Mouse (Mus musculus): Measurements from ENCODE around the gene Mall. TPM values are rescaled to one million over a fixed set of nuclear protein-coding genes. Genes with fewer than 3 reads are reported as not detected.

Gene Mall
- polyA plus RNA-seq, 1 experiment, result 28.6 TPM

DNA sequence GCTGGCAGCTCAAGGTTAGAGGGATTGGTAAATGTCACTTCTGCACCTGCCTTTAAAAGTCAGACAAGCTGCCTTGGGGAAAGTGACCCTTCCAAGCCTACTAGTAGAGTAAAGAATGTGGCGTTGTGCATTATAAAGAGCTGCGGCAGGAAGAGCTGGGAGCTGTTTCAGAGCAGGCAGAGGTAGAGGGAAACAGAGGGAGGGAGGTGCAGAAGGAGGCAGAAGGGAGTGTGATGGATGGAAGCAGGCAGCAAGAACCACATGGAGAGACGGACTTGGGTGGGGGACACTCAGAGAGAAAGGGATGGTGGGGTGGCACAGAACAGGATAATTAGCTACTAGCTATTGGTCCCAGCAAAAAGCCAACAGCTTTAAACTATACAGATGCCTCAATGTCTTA, 21.7 kb downstream of the Mall start:
- Histone ChIP-seq H3K4me3 (replicated peaks; ENCODE audit: extremely low read depth, low read depth, low read length) (no peak overlapping the region), H3K4me1 (ENCODE audit: control insufficient read depth, insufficient read depth, low read length) (no peaks in the 10 kb centered on the region)
- TF ChIP-seq CTCF (IDR thresholded peaks at IDR 0.05; ENCODE audit: insufficient read depth, low read length), result no peak
- no peak for TF ChIP-seq POLR2A (IDR thresholded peaks at IDR 0.05; ENCODE audit: borderline replicate concordance, extremely low read depth, low read depth, low read length)
- WGBS, result 62% methylated on average over 3 of the region's 3 CpGs
- DNase-seq, result no peak

DNA sequence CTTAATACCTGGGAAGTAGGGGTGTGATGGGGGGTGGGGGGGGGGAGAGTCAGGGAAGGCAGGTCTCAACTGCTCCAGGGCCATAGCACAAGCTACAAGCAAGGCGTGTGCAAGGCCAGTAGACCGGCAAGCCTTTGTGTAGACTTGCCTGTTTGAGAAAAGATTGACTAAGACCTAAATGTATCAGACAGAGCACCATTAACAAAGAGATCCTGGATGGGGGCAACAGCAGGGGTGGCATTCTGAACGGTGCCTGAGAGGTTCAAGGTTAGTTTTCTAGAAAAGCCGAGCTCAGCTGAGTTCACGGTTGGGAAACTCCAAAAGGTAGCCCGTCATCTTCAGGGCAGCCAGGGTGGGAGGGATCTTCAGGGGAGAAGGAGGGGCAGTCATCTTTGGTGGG, 24.5 kb downstream of the Mall start:
- TF ChIP-seq CTCF (IDR thresholded peaks at IDR 0.05; ENCODE audit: insufficient read depth, low read length), result no peak
- TF ChIP-seq POLR2A (IDR thresholded peaks at IDR 0.05; ENCODE audit: borderline replicate concordance, extremely low read depth, low read depth, low read length), result no peak
- no peak for DNase-seq
- WGBS, result 84% methylated on average over 6 of the region's 6 CpGs
- no peaks in the 10 kb centered on the region for H3K4me1 ChIP-seq (ENCODE audit: control insufficient read depth, insufficient read depth, low read length)
- no peak overlapping the region for H3K4me3 ChIP-seq (replicated peaks; ENCODE audit: extremely low read depth, low read depth, low read length)

DNA sequence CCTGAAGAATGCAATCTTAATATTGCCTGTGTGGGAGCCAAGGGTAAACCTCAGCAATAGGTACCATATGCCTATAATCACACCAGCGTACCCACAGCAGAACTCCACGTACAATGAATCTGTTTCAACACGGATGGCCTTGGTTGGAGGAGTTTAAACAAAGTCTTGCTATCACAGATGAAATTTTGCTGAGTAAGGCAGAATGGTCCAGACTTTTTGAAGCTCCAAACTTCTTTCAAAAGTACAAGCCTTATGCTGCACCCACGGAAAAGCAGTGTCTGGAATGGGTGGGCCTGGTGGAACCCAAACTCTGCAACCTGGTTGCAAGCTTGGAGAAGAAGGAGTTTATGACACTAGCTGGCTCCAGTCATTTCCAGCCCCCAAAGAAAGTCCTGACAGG, 40.5 kb downstream of the Mall start:
- DNase-seq, result no peak
- H3K4me1 ChIP-seq (ENCODE audit: control insufficient read depth, insufficient read depth, low read length), result no peaks in the 10 kb centered on the region
- WGBS, result 85% methylated on average over 4 of the region's 4 CpGs
- no peak for TF ChIP-seq CTCF (IDR thresholded peaks at IDR 0.05; ENCODE audit: insufficient read depth, low read length)
- TF ChIP-seq POLR2A (IDR thresholded peaks at IDR 0.05; ENCODE audit: borderline replicate concordance, extremely low read depth, low read depth, low read length), result no peak
- H3K4me3 ChIP-seq (replicated peaks; ENCODE audit: extremely low read depth, low read depth, low read length), result no peak overlapping the region

DNA sequence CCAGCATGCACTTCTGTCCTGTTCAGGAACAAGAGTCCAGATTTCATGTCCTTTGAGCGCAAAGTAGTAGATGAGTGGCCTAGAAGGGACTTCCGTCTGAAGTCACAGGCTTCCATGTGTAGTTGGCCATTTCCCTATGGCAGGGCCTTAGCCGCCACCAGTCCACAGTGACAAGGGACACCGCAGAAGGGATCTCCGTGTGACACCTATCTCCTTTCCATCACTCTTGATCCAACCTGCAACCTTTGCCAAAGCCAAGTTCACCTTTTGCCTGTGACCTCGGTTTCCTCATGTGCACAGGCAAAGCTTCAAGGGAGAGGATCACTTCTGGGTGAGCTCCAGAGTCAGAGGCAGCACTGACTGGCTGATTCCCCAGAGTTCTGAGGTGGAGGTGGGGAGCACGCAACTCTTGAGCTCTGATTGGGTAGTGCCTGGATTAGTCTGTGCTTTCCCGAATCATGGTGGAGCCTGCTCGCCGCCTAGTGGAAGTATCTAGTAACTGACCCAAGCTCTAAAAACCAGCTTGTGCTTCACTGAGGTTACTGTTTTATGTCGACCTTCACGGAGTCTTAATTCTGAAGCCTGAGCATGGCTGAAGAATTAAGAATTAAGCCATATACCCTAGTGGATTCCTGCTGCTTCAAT, 45.9 kb downstream of the Mall start:
- WGBS, result 35% methylated on average over 12 of the region's 12 CpGs

DNA sequence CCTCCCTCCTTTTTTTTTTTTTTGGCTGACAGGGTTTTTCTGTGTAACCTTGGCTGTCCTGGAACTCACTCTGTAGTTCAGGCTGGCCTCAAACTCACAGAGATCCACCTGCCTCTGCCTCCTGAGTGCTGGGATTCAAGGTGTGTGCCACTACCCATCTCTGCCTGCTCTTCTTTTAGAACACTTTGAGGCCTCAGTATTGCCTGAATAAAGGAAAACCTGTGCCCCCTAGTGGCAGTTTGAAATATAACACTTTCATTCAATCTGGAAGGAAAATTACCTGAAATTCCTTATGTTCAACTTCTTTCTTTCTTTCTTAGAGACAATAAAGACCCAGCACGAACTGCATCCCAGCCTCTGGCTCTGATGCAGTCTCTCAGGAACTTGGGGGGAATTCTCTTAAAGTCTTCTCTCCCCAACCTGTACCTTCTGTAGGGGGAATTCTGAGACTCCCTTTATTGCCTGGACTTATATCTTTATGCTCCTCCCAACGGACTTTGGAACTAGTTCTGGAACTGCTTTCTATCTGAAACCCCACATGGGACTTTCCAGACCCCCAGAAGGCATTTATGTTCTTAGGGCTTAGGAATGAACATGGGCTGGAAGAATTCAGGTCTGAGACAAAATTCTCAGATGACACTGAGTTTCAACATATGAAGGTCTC, 61.8 kb downstream of the Mall start:
- WGBS, result 18% methylated on average over 2 of the region's 2 CpGs
- no peaks in the 10 kb centered on the region for H3K4me1 ChIP-seq (ENCODE audit: control insufficient read depth, insufficient read depth, low read length)
- TF ChIP-seq POLR2A (IDR thresholded peaks at IDR 0.05; ENCODE audit: borderline replicate concordance, extremely low read depth, low read depth, low read length), result no peak
- no peak for TF ChIP-seq CTCF (IDR thresholded peaks at IDR 0.05; ENCODE audit: insufficient read depth, low read length)
- H3K4me3 ChIP-seq (replicated peaks; ENCODE audit: extremely low read depth, low read depth, low read length), result no peak overlapping the region
- no peak for DNase-seq

More for the DNA sequence above, 45.9 kb downstream of the Mall start:
- peak; percentile 77 for TF ChIP-seq CTCF (IDR thresholded peaks at IDR 0.05; ENCODE audit: insufficient read depth, low read length)
- no peak for TF ChIP-seq POLR2A (IDR thresholded peaks at IDR 0.05; ENCODE audit: borderline replicate concordance, extremely low read depth, low read depth, low read length)
- Histone ChIP-seq H3K4me1 (ENCODE audit: control insufficient read depth, insufficient read depth, low read length) (0 out of 2 replicates have a peak, but pooled peaks cover 2% of the 10 kb centered on the region), H3K4me3 (replicated peaks; ENCODE audit: extremely low read depth, low read depth, low read length) (no peak overlapping the region)
- DNase-seq, result peak; percentile 38

DNA sequence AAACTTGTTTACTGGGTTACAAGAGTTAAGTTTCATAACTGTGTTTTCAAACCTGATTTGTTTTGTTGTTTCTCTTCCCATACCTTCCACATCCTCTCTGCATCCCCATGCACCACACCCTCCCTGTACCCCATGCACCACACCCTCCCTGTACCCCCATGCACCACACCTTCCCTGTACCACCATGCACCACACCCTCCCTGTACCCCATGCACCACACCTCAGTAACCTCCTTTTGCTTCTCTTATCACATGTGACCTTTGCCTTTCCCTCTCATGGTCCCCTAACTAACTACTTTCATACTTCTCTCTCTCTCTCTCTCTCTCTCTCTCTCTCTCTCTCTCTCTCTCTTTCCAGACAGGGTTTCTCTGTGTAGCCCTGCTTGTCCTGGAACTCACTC, 62.7 kb downstream of the Mall start:
- DNase-seq, result no peak
- TF ChIP-seq CTCF (IDR thresholded peaks at IDR 0.05; ENCODE audit: insufficient read depth, low read length) (no peak), POLR2A (IDR thresholded peaks at IDR 0.05; ENCODE audit: borderline replicate concordance, extremely low read depth, low read depth, low read length) (no peak)
- Histone ChIP-seq H3K4me1 (ENCODE audit: control insufficient read depth, insufficient read depth, low read length) (no peaks in the 10 kb centered on the region), H3K4me3 (replicated peaks; ENCODE audit: extremely low read depth, low read depth, low read length) (no peak overlapping the region)

DNA sequence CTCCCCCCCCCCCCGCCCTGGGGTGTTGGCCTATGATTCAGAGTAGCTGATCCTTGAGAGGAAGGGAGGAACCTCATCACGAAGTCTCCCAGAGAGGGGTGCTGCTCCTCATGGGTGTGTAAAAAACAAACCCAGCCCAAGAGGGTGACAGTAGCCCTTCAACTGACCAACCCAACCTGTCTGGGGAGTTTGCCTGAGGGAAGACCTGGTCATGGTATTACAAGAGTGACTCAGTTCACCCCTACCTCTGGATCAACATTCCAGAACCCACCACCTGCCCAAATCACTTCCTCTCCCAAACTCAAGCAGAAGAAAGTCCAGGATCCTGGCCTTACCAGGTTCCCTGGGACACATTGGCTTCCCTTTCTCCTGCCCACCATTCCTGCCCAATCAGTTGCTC, 67.0 kb downstream of the Mall start:
- DNase-seq, result no peak
- whole genome bisulfite sequencing, result 22% methylated on average over 2 of the region's 2 CpGs
- Histone ChIP-seq H3K4me1 (ENCODE audit: control insufficient read depth, insufficient read depth, low read length) (no peaks in the 10 kb centered on the region), H3K4me3 (replicated peaks; ENCODE audit: extremely low read depth, low read depth, low read length) (no peak overlapping the region)
- TF ChIP-seq POLR2A (IDR thresholded peaks at IDR 0.05; ENCODE audit: borderline replicate concordance, extremely low read depth, low read depth, low read length) (no peak), CTCF (IDR thresholded peaks at IDR 0.05; ENCODE audit: insufficient read depth, low read length) (no peak)

DNA sequence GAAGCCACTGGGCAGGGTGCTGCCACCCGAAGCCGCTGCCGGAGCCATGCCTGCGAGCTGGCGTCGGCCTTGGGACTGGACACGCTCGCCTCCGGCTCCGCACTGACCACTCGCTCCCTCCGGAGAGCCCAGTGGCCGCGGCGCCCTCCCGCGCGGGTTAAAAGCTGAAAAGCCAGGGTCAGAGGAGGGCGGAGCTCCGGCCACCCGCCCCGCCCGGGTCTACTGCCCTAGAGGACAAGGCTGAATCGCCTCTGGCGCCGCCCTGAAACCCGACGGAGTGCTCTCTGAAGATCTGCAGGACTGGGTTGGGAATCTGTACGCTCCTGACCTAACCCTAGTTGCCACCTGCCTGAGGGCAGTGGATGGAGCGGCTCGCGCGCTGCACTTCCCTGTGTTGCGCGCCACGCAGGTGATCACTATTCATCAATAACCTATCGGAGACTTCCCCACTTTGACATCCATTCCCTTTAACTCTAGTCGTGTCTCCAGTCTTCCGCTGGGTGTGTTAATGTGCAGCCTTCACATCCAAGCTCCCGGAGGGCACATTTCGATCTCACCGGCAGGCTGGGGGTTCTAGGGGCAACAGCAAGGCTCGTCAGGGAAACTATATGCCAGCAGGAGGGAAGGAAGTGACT, 73.5 kb downstream of the Mall start, which contains the start of gene Mal:
TSS of gene Mal (minus strand) at position 610 of the 635 bp plus-strand sequence.
- under 1% methylated on average over 43 of the region's 43 CpGs for WGBS
- H3K4me1 ChIP-seq (ENCODE audit: control insufficient read depth, insufficient read depth, low read length), result no peaks in the 10 kb centered on the region; the same call in 1 of the 2 replicates
- TF ChIP-seq POLR2A (IDR thresholded peaks at IDR 0.05; ENCODE audit: borderline replicate concordance, extremely low read depth, low read depth, low read length) (peak; percentile 53; the same call in 1 of the 2 replicates), CTCF (IDR thresholded peaks at IDR 0.05; ENCODE audit: insufficient read depth, low read length) (no peak)
- peak; percentile 62 for DNase-seq
- H3K4me3 ChIP-seq (replicated peaks; ENCODE audit: extremely low read depth, low read depth, low read length), result peak within 1 kb of the TSS; percentile 60

DNA sequence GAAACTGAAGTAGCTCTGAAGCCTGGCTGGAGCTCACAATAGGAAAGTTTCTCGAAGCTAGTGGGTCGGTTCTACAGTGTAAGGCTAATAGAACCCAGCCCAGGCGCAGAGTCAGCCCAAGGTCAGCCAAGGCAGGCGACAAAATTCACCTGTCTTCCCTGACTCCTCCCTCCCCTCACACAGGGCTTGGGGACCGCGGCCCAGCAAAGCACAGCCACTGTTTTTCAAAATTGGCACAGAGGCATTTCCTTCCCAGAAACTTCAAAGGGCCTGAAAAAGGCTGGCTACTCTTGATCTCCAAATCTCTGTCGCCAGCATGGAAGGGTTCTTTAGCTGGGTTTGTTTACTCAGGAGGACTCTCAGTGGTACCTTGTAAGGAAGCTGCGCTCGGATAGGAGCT, 74.3 kb downstream of the Mall start:
- DNase-seq, result no peak
- WGBS, result 5% methylated on average over 9 of the region's 9 CpGs
- Histone ChIP-seq H3K4me1 (ENCODE audit: control insufficient read depth, insufficient read depth, low read length) (no peaks in the 10 kb centered on the region; the same call in 1 of the 2 replicates), H3K4me3 (replicated peaks; ENCODE audit: extremely low read depth, low read depth, low read length) (peak overlapping the region; percentile 28)
- TF ChIP-seq CTCF (IDR thresholded peaks at IDR 0.05; ENCODE audit: insufficient read depth, low read length) (no peak), POLR2A (IDR thresholded peaks at IDR 0.05; ENCODE audit: borderline replicate concordance, extremely low read depth, low read depth, low read length) (no peak)
